Mouse (Mus musculus) CH12.LX (cell line): ENCODE measurements at regions not wholly inside any gene's neighbourhood (a gene's known extent, or its start where the extent isn't known, plus 50 kb on each side); places are given as distances from the start of the nearest gene placed in this dataset.

ENCODE experiments used
- DNase-seq: peaks from one replicate; pipeline ENCODE4 v3.0.0-alpha.2; 2013; ENCODE audit errors: extremely low read depth
- H3K27ac ChIP-seq: 2 replicates; pipeline ENCODE4 v1.5.1; 2012; ENCODE audit warnings: low read depth, mild to moderate bottlenecking, control low read depth, moderate library complexity; ENCODE audit not compliant: insufficient read depth
- H3K27me3 ChIP-seq: replicated peaks from 2 replicates; pipeline ENCODE3; 2012; ENCODE audit warnings: inconsistent platforms
- H3K36me3 ChIP-seq, 2 experiments: replicated peaks in 1 of 2; 2 replicates each; pipeline versions ENCODE3 to v1.6.1; 2012; ENCODE audit warnings: inconsistent platforms in 1 of 2, low read length in 1 of 2, mild to moderate bottlenecking in 1 of 2, mixed read lengths in 1 of 2, moderate library complexity in 1 of 2; ENCODE audit not compliant: control insufficient read depth in 1 of 2, insufficient read depth in 1 of 2
- H3K4me1 ChIP-seq, 2 experiments: 2 replicates each; pipeline ENCODE4 v1.6.1; 2012; ENCODE audit warnings: inconsistent platforms in 1 of 2, moderate library complexity in 1 of 2; ENCODE audit not compliant: insufficient read depth in 2 of 2, control insufficient read depth in 1 of 2
- H3K4me2 ChIP-seq: 2 replicates; pipeline ENCODE4 v1.6.1; 2012; ENCODE audit warnings: low read depth, mild to moderate bottlenecking, control low read depth; ENCODE audit not compliant: poor library complexity, insufficient read depth, severe bottlenecking
- H3K4me3 ChIP-seq, 3 experiments: fragments of 150-350 bp in 1 of 3; sonication (generic) in 1 of 3; replicated peaks in 1 of 3; 2 replicates each; pipeline versions ENCODE3 to v1.5.1; 2011 to 2012; ENCODE audit warnings: low read depth in 2 of 3, low read length in 2 of 3, mild to moderate bottlenecking in 2 of 3, moderate library complexity in 2 of 3, control low read depth in 1 of 3, improper control_type of control experiment in 1 of 3, inconsistent platforms in 1 of 3, mixed read lengths in 1 of 3; ENCODE audit not compliant: poor library complexity in 1 of 3
- H3K79me2 ChIP-seq: replicated peaks from 2 replicates; pipeline ENCODE4 v1.6.1; 2012; ENCODE audit warnings: mild to moderate bottlenecking, moderate library complexity; ENCODE audit not compliant: control insufficient read depth, poor library complexity, insufficient read depth, severe bottlenecking; ENCODE audit errors: extremely low read depth
- H3K9ac ChIP-seq: 2 replicates; pipeline ENCODE4 v1.6.1; 2012; ENCODE audit warnings: low read depth, mild to moderate bottlenecking, control low read depth, moderate library complexity; ENCODE audit not compliant: insufficient read depth
- H3K9me3 ChIP-seq: replicated peaks from 2 replicates; pipeline ENCODE3; 2012; ENCODE audit warnings: low read length, inconsistent platforms, mixed read lengths
- CHD2 ChIP-seq: IDR thresholded peaks from 2 replicates; pipeline ENCODE4 v1.6.1; 2011; ENCODE audit warnings: low read length, improper control_type of control experiment
- CTCF ChIP-seq, 2 experiments: IDR thresholded peaks in 1 of 2; conservative IDR thresholded peaks in 1 of 2; 2 replicates each; pipeline ENCODE4 v1.5.1; 2011 to 2012; ENCODE audit warnings: low read depth in 2 of 2, low read length in 2 of 2, improper control_type of control experiment in 1 of 2, inconsistent platforms in 1 of 2, mild to moderate bottlenecking in 1 of 2, moderate library complexity in 1 of 2
- E2F4 ChIP-seq: IDR thresholded peaks from 2 replicates; pipeline ENCODE4 v1.6.1; 2011; ENCODE audit warnings: low read depth, low read length, improper control_type of control experiment; ENCODE audit not compliant: insufficient replicate concordance
- ELF1 ChIP-seq: IDR thresholded peaks from 2 replicates; pipeline ENCODE4 v1.6.1; 2014; ENCODE audit warnings: low read depth, mild to moderate bottlenecking, inconsistent platforms, low read length, improper control_type of control experiment
- EP300 ChIP-seq: IDR thresholded peaks from 2 replicates; pipeline ENCODE4 v1.6.1; 2011; ENCODE audit warnings: low read length, improper control_type of control experiment
- ETS1 ChIP-seq: conservative IDR thresholded peaks from 2 replicates; pipeline ENCODE4 v1.6.1; 2012; ENCODE audit warnings: low read depth, mild to moderate bottlenecking, inconsistent platforms, low read length, improper control_type of control experiment, moderate library complexity
- GABPA ChIP-seq: IDR thresholded peaks from 2 replicates; pipeline ENCODE4 v1.6.1; 2012; ENCODE audit warnings: low read depth, low read length, improper control_type of control experiment, inconsistent platforms; ENCODE audit not compliant: insufficient replicate concordance
- IRF4 ChIP-seq: IDR thresholded peaks from 2 replicates; pipeline ENCODE4 v1.6.1; 2014; ENCODE audit warnings: low read depth, mild to moderate bottlenecking, inconsistent platforms, low read length, improper control_type of control experiment
- JUN ChIP-seq: IDR thresholded peaks from 2 replicates; pipeline ENCODE4 v1.6.1; 2011; ENCODE audit warnings: low read depth, mild to moderate bottlenecking, low read length, improper control_type of control experiment, moderate library complexity; ENCODE audit not compliant: insufficient read depth
- KAT2A ChIP-seq: IDR thresholded peaks from 2 replicates; pipeline ENCODE4 v1.6.1; 2012; ENCODE audit warnings: low read length, improper control_type of control experiment, inconsistent platforms; ENCODE audit not compliant: insufficient replicate concordance
- MAFK ChIP-seq: IDR thresholded peaks from 2 replicates; pipeline ENCODE4 v1.6.1; 2011; ENCODE audit warnings: low read length, improper control_type of control experiment; ENCODE audit not compliant: insufficient replicate concordance
- MAX ChIP-seq: IDR thresholded peaks from 2 replicates; pipeline ENCODE4 v1.6.1; 2011; ENCODE audit warnings: low read length, improper control_type of control experiment
- MAZ ChIP-seq: IDR thresholded peaks from 2 replicates; pipeline ENCODE4 v1.6.1; 2012; ENCODE audit warnings: low read depth, mild to moderate bottlenecking, inconsistent platforms, low read length, improper control_type of control experiment, moderate library complexity
- MEF2A ChIP-seq: IDR thresholded peaks from 2 replicates; pipeline ENCODE4 v1.6.1; 2014; ENCODE audit warnings: low read depth, mild to moderate bottlenecking, inconsistent platforms, low read length, improper control_type of control experiment, borderline replicate concordance
- NRF1 ChIP-seq: IDR thresholded peaks from 2 replicates; pipeline ENCODE4 v1.6.1; 2014; ENCODE audit warnings: low read depth, mild to moderate bottlenecking, inconsistent platforms, low read length, improper control_type of control experiment, moderate library complexity
- PAX5 ChIP-seq: IDR thresholded peaks from 2 replicates; pipeline ENCODE4 v1.6.1; 2012; ENCODE audit warnings: low read length, inconsistent platforms, mixed read lengths
- POLR2A ChIP-seq: IDR thresholded peaks from 2 replicates; pipeline ENCODE4 v1.6.1; 2011; ENCODE audit warnings: low read depth, mild to moderate bottlenecking, improper control_type of control experiment, low read length
- RAD21 ChIP-seq: IDR thresholded peaks from 2 replicates; pipeline ENCODE4 v1.6.1; 2011; ENCODE audit warnings: low read depth, mild to moderate bottlenecking, low read length, improper control_type of control experiment, moderate library complexity
- RCOR1 ChIP-seq: conservative IDR thresholded peaks from 2 replicates; pipeline ENCODE4 v1.6.1; 2012; ENCODE audit warnings: low read depth, mild to moderate bottlenecking, inconsistent platforms, low read length, improper control_type of control experiment
- SMC3 ChIP-seq: IDR thresholded peaks from 2 replicates; pipeline ENCODE4 v1.6.1; 2011; ENCODE audit warnings: low read depth, low read length, improper control_type of control experiment
- TBP ChIP-seq: conservative IDR thresholded peaks from 2 replicates; pipeline ENCODE4 v1.6.1; 2011; ENCODE audit warnings: low read depth, low read length, improper control_type of control experiment
- TCF12 ChIP-seq: IDR thresholded peaks from 2 replicates; pipeline ENCODE4 v1.6.1; 2014; ENCODE audit warnings: low read depth, mild to moderate bottlenecking, inconsistent platforms, low read length, improper control_type of control experiment
- USF1 ChIP-seq: IDR thresholded peaks from 2 replicates; pipeline ENCODE4 v1.6.1; 2014; ENCODE audit warnings: low read depth, mild to moderate bottlenecking, inconsistent platforms, low read length, improper control_type of control experiment
- ZC3H11A ChIP-seq: IDR thresholded peaks from 2 replicates; pipeline ENCODE4 v1.6.1; 2012; ENCODE audit warnings: low read depth, mild to moderate bottlenecking, inconsistent platforms, low read length, improper control_type of control experiment
- ZKSCAN1 ChIP-seq: IDR thresholded peaks from 2 replicates; pipeline ENCODE4 v1.6.1; 2012; ENCODE audit warnings: low read depth, inconsistent platforms, low read length, improper control_type of control experiment, borderline replicate concordance
- ZMIZ1 ChIP-seq: IDR thresholded peaks from 2 replicates; pipeline ENCODE4 v1.6.1; 2012; ENCODE audit warnings: low read depth, mild to moderate bottlenecking, inconsistent platforms, low read length, improper control_type of control experiment
- dilution Hi-C: fragments of 300-500 bp; cut with MboI; formaldehyde crosslinking; loops from 2 replicates; pipeline ENCODE4 v1.14.3; 2020; ENCODE audit warnings: low sequenced_read_pairs; ENCODE audit not compliant: extremely low pct_unique_long_range_greater_than_20kb, extremely low pct_ligation_motif_present
- in situ Hi-C: fragments of 300-500 bp; cut with MboI; formaldehyde crosslinking; loops from 3 replicates; pipeline ENCODE4 v1.14.3; 2019; ENCODE audit warnings: low sequenced_read_pairs, low pct_ligation_motif_present, low pct_unique_long_range_greater_than_20kb, mixed read lengths

GRCm38 (mm10) chr6:127298105-127298504 lies 146.1 kb upstream of the Ccnd2 start:
- Histone ChIP-seq H3K79me2 (no peaks in the 10 kb centered on the region), H3K4me3 (no peak overlapping the region), H3K9ac (no peak overlapping the region), H3K36me3 (no peaks in the 10 kb centered on the region), H3K9me3 (no peaks in the 10 kb centered on the region), H3K27me3 (no peaks in the 10 kb centered on the region), H3K27ac (no peak overlapping the region), H3K4me1 (peaks cover 13 to 14% of the 10 kb centered on the region in 2 experiments), H3K4me2 (no peak overlapping the region)
- dilution Hi-C loops (no loop called here), in situ Hi-C loops (no loop called here)
- no peak for DNase-seq
- no peak for TF ChIP-seq TBP
- TF ChIP-seq EP300, result no peak
- TF ChIP-seq ETS1, result no peak
- TF ChIP-seq KAT2A, result no peak
- no peak for TF ChIP-seq RAD21
- TF ChIP-seq CHD2, result no peak
- no peak for TF ChIP-seq RCOR1
- no peak for TF ChIP-seq PAX5
- TF ChIP-seq MAZ, result no peak
- TF ChIP-seq IRF4, result no peak
- TF ChIP-seq JUN, result no peak

- no peaks in the 10 kb centered on the region for H3K79me2 ChIP-seq
- no peaks in the 10 kb centered on the region for H3K36me3 ChIP-seq
- no peak overlapping the region for H3K27ac ChIP-seq
- in situ Hi-C loops, result no loop called here
- no peaks in the 10 kb centered on the region for H3K4me1 ChIP-seq
- dilution Hi-C loops, result no loop called here
- H3K4me3 ChIP-seq, result no peak overlapping the region
- TF ChIP-seq RAD21 (no peak), MAFK (no peak), MEF2A (no peak), TCF12 (no peak), ZKSCAN1 (no peak), MAX (no peak), GABPA (no peak), USF1 (no peak), NRF1 (no peak), EP300 (no peak), POLR2A (no peak), SMC3 (no peak), ZC3H11A (no peak), CTCF (conservative IDR thresholded peaks at IDR 0.05 in 1 of 2, IDR thresholded peaks at IDR 0.05 in 1 of 2; ENCODE audit: low read depth in 2 of 2, low read length in 2 of 2) (no peak), E2F4 (no peak), ELF1 (no peak), RCOR1 (no peak), ZMIZ1 (no peak), JUN (no peak)
- no peak overlapping the region for H3K9ac ChIP-seq
- no peaks in the 10 kb centered on the region for H3K9me3 ChIP-seq
- no peak for DNase-seq
- peaks cover 3% of the 10 kb centered on the region for H3K27me3 ChIP-seq
- no peak overlapping the region for H3K4me2 ChIP-seq
Observed at GRCm38 (mm10) chr6:127311192-127312054, 135.2 kb upstream of the Parp11 start.
